Mouse (Mus musculus) liver, embryonic 15.5 days (tissue): Measurements from ENCODE around the gene Rhox2h. TPM values are rescaled to one million over a fixed set of nuclear protein-coding genes. Genes with fewer than 3 reads are reported as not detected.
"Not testable (repeated sequence)": the region's sequence is repeated elsewhere in the genome, so short reads cannot be mapped to it uniquely, and the experiment has no call there.

Experiments
- ATAC-seq: fragments of 200-750 bp; cut with Nextera tagmentation; 2 replicates; pipeline ENCODE4 v1.8.0; 2017; ENCODE audit warnings: moderate number of reproducible peaks, mild to moderate bottlenecking, moderate library complexity; ENCODE audit not compliant: insufficient read depth
- H3K27ac ChIP-seq: fragments of 300-500 bp; sonication (generic); replicated peaks from 2 replicates; pipeline ENCODE4 v1.5.1; 2015; ENCODE audit warnings: mild to moderate bottlenecking, inconsistent platforms
- H3K27me3 ChIP-seq: fragments of 300-500 bp; sonication (generic); 2 replicates; pipeline ENCODE4 v1.6.1; 2015; ENCODE audit warnings: mild to moderate bottlenecking, inconsistent platforms
- H3K36me3 ChIP-seq: fragments of 300-500 bp; sonication (generic); replicated peaks from 2 replicates; pipeline ENCODE4 v1.6.1; 2015; ENCODE audit warnings: moderate library complexity, mild to moderate bottlenecking, inconsistent platforms
- H3K4me1 ChIP-seq: fragments of 300-500 bp; sonication (generic); replicated peaks from 2 replicates; pipeline ENCODE4 v1.6.1; 2015; ENCODE audit warnings: inconsistent platforms
- H3K4me2 ChIP-seq: fragments of 300-500 bp; sonication (generic); 2 replicates; pipeline ENCODE4 v1.6.1; 2015; ENCODE audit warnings: moderate library complexity, mild to moderate bottlenecking, inconsistent platforms
- H3K4me3 ChIP-seq: fragments of 300-500 bp; sonication (generic); replicated peaks from 2 replicates; pipeline ENCODE4 v1.5.1; 2015; ENCODE audit warnings: mild to moderate bottlenecking, inconsistent platforms
- H3K9ac ChIP-seq: fragments of 300-500 bp; sonication (generic); 2 replicates; pipeline ENCODE4 v1.6.1; 2015; ENCODE audit warnings: moderate library complexity, mild to moderate bottlenecking, inconsistent platforms
- H3K9me3 ChIP-seq: fragments of 300-500 bp; sonication (generic); replicated peaks from 2 replicates; pipeline ENCODE4 v1.6.1; 2016; ENCODE audit warnings: inconsistent platforms
- WGBS: fragments of 180-500 bp; shearing (Covaris S2); methylation state at CpG from one replicate; pipeline ENCODE4 v1.1.7; 2015; ENCODE audit warnings: mixed read lengths; ENCODE audit not compliant: insufficient replicate concordance; 5-methylcytosine and 5-hydroxymethylcytosine counted together
- polyA plus RNA-seq: library from polyadenylated mRNA; unstranded; fragments of >200 nt; fragmentation: Nextera tagmentation; extraction: Ambion mirVana; gene quantifications from 2 replicates; pipeline ENCODE4 v1.2.1, GENCODE M21; 2015

The Rhox2h gene
- polyA plus RNA-seq = not detected in 2 replicates

GRCm38 (mm10) chrX:37673177-37673576 is at the start of gene Rhox2h:
Rhox2h (minus strand) TSS chrX:37673277.
- not testable (repeated sequence) for H3K27me3 ChIP-seq, H3K4me2 ChIP-seq, ATAC-seq, H3K27ac ChIP-seq, H3K4me3 ChIP-seq, H3K9ac ChIP-seq, H3K36me3 ChIP-seq, H3K4me1 ChIP-seq, H3K9me3 ChIP-seq
- WGBS = 60% methylated on average over 8 of the region's 8 CpGs

DNA sequence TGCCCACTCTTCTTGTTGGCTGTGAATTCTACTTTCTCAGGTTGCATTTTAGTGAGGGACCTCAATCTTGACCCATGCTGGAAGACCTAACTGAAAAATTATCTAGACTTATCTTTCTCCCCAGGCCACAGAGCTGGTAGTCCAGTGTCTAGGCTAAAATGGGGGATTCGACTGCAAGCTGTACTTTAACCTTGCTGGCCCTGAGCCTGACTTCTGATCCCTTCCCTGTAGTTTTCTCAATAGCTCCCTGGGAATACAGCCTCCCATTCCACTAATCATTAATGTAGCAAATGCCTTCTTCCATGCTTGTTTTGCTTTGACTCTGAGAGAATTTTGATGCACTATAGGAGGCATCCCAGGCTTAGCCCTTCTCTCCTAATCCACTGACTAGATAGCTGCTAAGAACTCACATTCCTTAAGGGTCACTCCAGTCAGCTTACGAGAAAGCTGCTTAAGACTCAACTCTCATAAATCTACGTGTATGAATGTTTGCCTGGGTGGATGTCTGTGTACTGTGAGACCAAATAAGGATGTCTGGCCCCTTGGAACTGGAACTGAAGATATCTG is 28.8 kb upstream of the Rhox2h start:
- Histone ChIP-seq H3K9ac (no peak overlapping the region), H3K9me3 (no peaks in the 10 kb centered on the region), H3K27ac (no peak overlapping the region), H3K4me3 (no peak overlapping the region), H3K36me3 (no peaks in the 10 kb centered on the region), H3K4me1 (no peaks in the 10 kb centered on the region), H3K27me3 (no peaks in the 10 kb centered on the region), H3K4me2 (no peak overlapping the region)
- no peak for ATAC-seq
- WGBS = 49% methylated on average over 3 of the region's 3 CpGs

GRCm38 (mm10) chrX:37692261-37692660 is 19.2 kb upstream of the Rhox2h start:
- Histone ChIP-seq H3K27me3 (no peaks in the 10 kb centered on the region), H3K4me1 (no peaks in the 10 kb centered on the region), H3K9me3 (no peaks in the 10 kb centered on the region), H3K4me2 (no peak overlapping the region), H3K4me3 (no peak overlapping the region), H3K27ac (no peak overlapping the region), H3K36me3 (no peaks in the 10 kb centered on the region), H3K9ac (no peak overlapping the region)
- no peak for ATAC-seq
- WGBS = 50% methylated on average over 2 of the region's 2 CpGs

DNA sequence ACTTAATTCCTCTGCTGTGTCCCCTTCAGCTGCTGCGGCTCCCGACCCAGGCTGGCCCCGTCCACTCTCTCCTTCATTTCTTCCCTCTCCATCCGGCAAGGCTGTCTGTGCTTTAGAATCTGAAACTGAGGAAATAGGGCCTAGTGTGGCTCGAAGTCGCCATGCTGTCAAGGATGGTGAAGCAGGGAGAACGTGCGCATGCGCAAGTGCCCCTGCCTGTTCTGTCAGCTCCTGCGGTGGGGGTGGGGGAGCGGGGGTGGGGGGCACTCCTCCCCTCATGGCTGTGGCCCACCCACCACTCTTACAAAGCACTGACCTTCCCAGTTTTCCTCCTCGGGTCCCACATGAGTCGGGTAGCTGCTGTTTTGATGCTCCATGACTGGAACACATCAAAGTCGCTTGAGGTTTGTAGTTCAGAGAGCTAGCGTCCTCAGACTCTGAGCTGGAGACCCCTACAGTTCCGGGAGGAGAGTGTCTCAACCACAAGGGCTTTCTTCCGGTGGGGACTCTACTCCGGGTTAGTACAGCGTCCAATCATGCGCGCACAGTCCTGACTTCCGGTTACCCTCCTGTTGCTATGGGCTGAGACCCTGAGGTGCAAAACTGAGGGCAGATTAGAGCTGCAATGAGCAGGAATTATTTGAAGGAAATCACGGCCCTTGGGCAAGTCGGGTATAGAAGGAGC is 10.1 kb upstream of the Rhox2h start:
- no peak for ATAC-seq
- Histone ChIP-seq H3K9me3 (no peaks in the 10 kb centered on the region), H3K4me2 (no peak overlapping the region), H3K36me3 (no peaks in the 10 kb centered on the region), H3K27me3 (no peaks in the 10 kb centered on the region), H3K27ac (no peak overlapping the region), H3K4me3 (no peak overlapping the region), H3K9ac (no peak overlapping the region), H3K4me1 (no peaks in the 10 kb centered on the region)
- WGBS = 72% methylated on average over 24 of the region's 24 CpGs

GRCm38 (mm10) chrX:37668664-37669063 is 4.4 kb downstream of the Rhox2h start, which contains the start of gene Rhox3h:
Rhox3h (minus strand) TSS chrX:37668764.
- H3K4me3 ChIP-seq, H3K4me2 ChIP-seq, H3K36me3 ChIP-seq, H3K4me1 ChIP-seq, H3K27ac ChIP-seq, ATAC-seq, H3K9ac ChIP-seq, H3K27me3 ChIP-seq, H3K9me3 ChIP-seq: not testable (repeated sequence)
- 75% methylated on average over 1 of the region's 3 CpGs for WGBS

GRCm38 (mm10) chrX:37651227-37651626 is 21.9 kb downstream of the Rhox2h start, which contains the start of gene Rhox4g:
Rhox4g (minus strand) TSS chrX:37651327.
- H3K27me3 ChIP-seq = not testable (repeated sequence)
- 72% methylated on average over 19 of the region's 20 CpGs for WGBS

DNA sequence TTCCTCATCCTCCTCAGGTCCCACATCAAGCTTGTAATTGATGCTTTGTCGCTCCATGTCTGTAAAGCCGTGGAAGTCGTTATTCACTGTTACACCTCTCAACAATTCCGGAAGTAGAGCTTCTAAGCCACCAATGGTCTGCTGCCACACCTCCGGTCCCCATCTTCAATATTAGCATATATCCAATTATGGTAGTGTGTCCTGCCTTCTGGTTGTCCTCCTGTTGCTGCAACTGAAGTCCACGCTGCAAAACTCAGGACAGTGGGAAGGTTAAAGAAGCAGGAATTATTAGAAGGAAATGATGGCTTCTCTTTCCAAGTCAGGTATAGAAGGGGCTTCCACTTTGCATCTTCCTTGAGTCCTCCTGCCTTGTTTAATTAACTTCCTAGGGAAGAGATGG is 29.7 kb downstream of the Rhox2h start, which contains the start of gene Rhox2g:
TSS of gene Rhox2g (minus strand) at position 101 of the 400 bp plus-strand sequence.
- not testable (repeated sequence) for H3K9ac ChIP-seq, H3K4me3 ChIP-seq, H3K4me2 ChIP-seq, H3K4me1 ChIP-seq, H3K36me3 ChIP-seq, H3K27ac ChIP-seq, ATAC-seq, H3K9me3 ChIP-seq, H3K27me3 ChIP-seq
- 76% methylated on average over 6 of the region's 6 CpGs for WGBS

More at GRCm38 (mm10) chrX:37651227-37651626, 21.9 kb downstream of the Rhox2h start, which contains the start of gene Rhox4g:
- H3K4me2 ChIP-seq, H3K9ac ChIP-seq, H3K4me3 ChIP-seq, H3K9me3 ChIP-seq, ATAC-seq, H3K36me3 ChIP-seq, H3K27ac ChIP-seq, H3K4me1 ChIP-seq: not testable (repeated sequence)

DNA sequence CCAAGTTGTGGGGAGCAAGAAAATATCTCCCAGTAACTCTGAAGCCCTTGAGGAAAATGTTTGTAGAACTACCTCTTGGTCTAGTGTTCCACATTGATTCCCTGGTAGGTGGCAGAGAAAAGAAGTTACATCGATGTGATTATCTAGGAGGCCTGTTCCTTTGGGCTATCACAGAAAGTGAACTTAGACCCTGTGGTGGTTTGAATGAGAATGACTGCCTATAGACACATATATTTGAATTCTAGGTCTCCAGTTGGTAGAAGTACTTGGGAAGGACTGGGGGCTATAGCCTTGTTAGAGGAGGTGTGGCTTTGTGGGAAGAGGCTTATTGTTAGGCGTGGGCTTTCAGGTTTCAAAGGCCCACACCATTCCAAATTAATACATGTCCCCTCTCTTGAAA is 44.6 kb downstream of the Rhox2h start, which contains the start of gene Rhox3g:
TSS of gene Rhox3g (minus strand) at position 101 of the 400 bp plus-strand sequence.
- not testable (repeated sequence) for H3K36me3 ChIP-seq, H3K4me1 ChIP-seq, H3K9me3 ChIP-seq, H3K4me2 ChIP-seq, H3K9ac ChIP-seq, H3K27me3 ChIP-seq, H3K4me3 ChIP-seq, H3K27ac ChIP-seq, ATAC-seq
- WGBS = 78% methylated on average over 2 of the region's 2 CpGs

Other genes starting within 250 kb of the Rhox2h start
- gene Rhox4b, start 240.8 kb downstream of the Rhox2h start, polyA plus RNA-seq = not detected in 2 replicates
- gene Rhox2c, start 219.6 kb downstream of the Rhox2h start, polyA plus RNA-seq = not detected in 2 replicates
- gene Rhox3c, start 214.7 kb downstream of the Rhox2h start, polyA plus RNA-seq = not detected in 2 replicates
- not detected in 2 replicates for gene Rhox4c, start 192.9 kb downstream of the Rhox2h start, polyA plus RNA-seq
- gene Rhox2d, start 179.8 kb downstream of the Rhox2h start, polyA plus RNA-seq = not detected in 2 replicates
- not detected in 2 replicates for gene Rhox4d, start 158.9 kb downstream of the Rhox2h start, polyA plus RNA-seq
- not detected in 2 replicates for gene Rhox2e, start 142.8 kb downstream of the Rhox2h start, polyA plus RNA-seq
- not detected in 2 replicates for gene Rhox3e, start 131.3 kb downstream of the Rhox2h start, polyA plus RNA-seq
- gene Rhox4e, start 115.9 kb downstream of the Rhox2h start, polyA plus RNA-seq = not detected in 2 replicates
- not detected in 2 replicates for gene Rhox2f, start 101.9 kb downstream of the Rhox2h start, polyA plus RNA-seq
- gene Rhox3f, start 92.3 kb downstream of the Rhox2h start, polyA plus RNA-seq = not detected in 2 replicates
- gene Rhox4f, start 65.6 kb downstream of the Rhox2h start, polyA plus RNA-seq = not detected in 2 replicates
- not detected in 2 replicates for gene Rhox3g, start 44.7 kb downstream of the Rhox2h start, polyA plus RNA-seq
- not detected in 2 replicates for gene Rhox2g, start 29.8 kb downstream of the Rhox2h start, polyA plus RNA-seq
- not detected in 2 replicates for gene Rhox4g, start 21.9 kb downstream of the Rhox2h start, polyA plus RNA-seq
- not detected in 2 replicates for gene Rhox3h, start 4.5 kb downstream of the Rhox2h start, polyA plus RNA-seq
- gene Rhox5, start 131.6 kb upstream of the Rhox2h start, polyA plus RNA-seq = 1.3 TPM in 2 replicates
- gene Rhox6, start 153.6 kb upstream of the Rhox2h start, polyA plus RNA-seq = not detected in 2 replicates
- not detected in 2 replicates for gene Rhox7a, start 158.4 kb upstream of the Rhox2h start, polyA plus RNA-seq
- not detected in 2 replicates for gene Rhox8, start 205.7 kb upstream of the Rhox2h start, polyA plus RNA-seq
- gene Rhox7b, start 224.0 kb upstream of the Rhox2h start, polyA plus RNA-seq = not detected in 2 replicates
- not detected in 2 replicates for gene Rhox9, start 228.5 kb upstream of the Rhox2h start, polyA plus RNA-seq